Mouse (Mus musculus) lung, adult 2 months (tissue): Measurements from ENCODE around the gene Cacna2d1. TPM values are rescaled to one million over a fixed set of nuclear protein-coding genes. Genes with fewer than 3 reads are reported as not detected.

Source experiments
- DNase-seq: peaks from one replicate; pipeline ENCODE4 v3.0.0; 2022
- H3K4me1 ChIP-seq: fragments of 200-500 bp; 2 replicates; pipeline ENCODE4 v1.6.1; 2011; ENCODE audit warnings: low read length; ENCODE audit not compliant: control insufficient read depth, insufficient read depth
- H3K4me3 ChIP-seq: fragments of 200-500 bp; replicated peaks from 2 replicates; pipeline ENCODE3; 2011; ENCODE audit warnings: low read depth, mild to moderate bottlenecking, control low read depth, low read length; ENCODE audit errors: extremely low read depth
- CTCF ChIP-seq: fragments of 200-500 bp; IDR thresholded peaks from 2 replicates; pipeline ENCODE4 v1.5.1; 2011; ENCODE audit warnings: mild to moderate bottlenecking, low read length, control low read depth; ENCODE audit not compliant: insufficient read depth
- POLR2A ChIP-seq: fragments of 200-500 bp; IDR thresholded peaks from 2 replicates; pipeline ENCODE4 v1.6.1; 2011; ENCODE audit warnings: low read depth, mild to moderate bottlenecking, control low read depth, low read length, borderline replicate concordance; ENCODE audit errors: extremely low read depth
- WGBS: fragments of 180-500 bp; shearing (Covaris S2); methylation state at CpG from one replicate; pipeline ENCODE4 v1.1.7; 2018; 5-methylcytosine and 5-hydroxymethylcytosine counted together
- polyA plus RNA-seq: library from polyadenylated mRNA; depleted of rRNA; stranded (reverse); fragments of >200 nt; gene quantifications from 2 replicates; pipeline ENCODE4 v1.2.3, GENCODE M21; 2012

Gene Cacna2d1
- polyA plus RNA-seq, 1 experiment, result 5.5 TPM

GRCm38 (mm10) chr5:16121334-16121733, 186.8 kb downstream of the Cacna2d1 start:
- no peaks in the 10 kb centered on the region for H3K4me1 ChIP-seq
- no peak for DNase-seq
- 67% methylated on average over 11 of the region's 11 CpGs for WGBS
- no peak overlapping the region for H3K4me3 ChIP-seq
- TF ChIP-seq CTCF, result no peak
- TF ChIP-seq POLR2A, result no peak

DNA sequence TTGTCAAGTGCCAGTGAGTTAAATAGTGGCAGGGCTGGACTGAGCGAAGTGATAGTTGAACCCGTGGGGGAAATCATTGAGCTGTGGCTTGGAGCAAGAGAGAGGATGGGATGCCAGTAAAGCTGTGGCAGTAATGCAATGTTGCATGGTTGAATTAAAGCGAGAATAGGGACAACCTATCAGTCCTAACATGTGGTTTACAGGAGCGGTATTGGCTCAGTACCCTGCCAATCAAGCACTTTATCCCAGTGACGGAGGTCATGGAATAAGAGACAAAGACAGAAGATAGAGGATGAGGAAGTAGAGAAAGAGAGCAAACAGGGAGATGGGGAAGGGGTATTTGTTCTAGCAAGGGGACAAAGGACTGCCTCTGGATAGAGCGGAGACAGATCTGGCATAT, 187.6 kb downstream of the Cacna2d1 start:
- 80% methylated on average over 6 of the region's 6 CpGs for WGBS
- DNase-seq, result no peak
- no peak for TF ChIP-seq POLR2A
- TF ChIP-seq CTCF, result no peak
- Histone ChIP-seq H3K4me3 (no peak overlapping the region), H3K4me1 (no peaks in the 10 kb centered on the region)

DNA sequence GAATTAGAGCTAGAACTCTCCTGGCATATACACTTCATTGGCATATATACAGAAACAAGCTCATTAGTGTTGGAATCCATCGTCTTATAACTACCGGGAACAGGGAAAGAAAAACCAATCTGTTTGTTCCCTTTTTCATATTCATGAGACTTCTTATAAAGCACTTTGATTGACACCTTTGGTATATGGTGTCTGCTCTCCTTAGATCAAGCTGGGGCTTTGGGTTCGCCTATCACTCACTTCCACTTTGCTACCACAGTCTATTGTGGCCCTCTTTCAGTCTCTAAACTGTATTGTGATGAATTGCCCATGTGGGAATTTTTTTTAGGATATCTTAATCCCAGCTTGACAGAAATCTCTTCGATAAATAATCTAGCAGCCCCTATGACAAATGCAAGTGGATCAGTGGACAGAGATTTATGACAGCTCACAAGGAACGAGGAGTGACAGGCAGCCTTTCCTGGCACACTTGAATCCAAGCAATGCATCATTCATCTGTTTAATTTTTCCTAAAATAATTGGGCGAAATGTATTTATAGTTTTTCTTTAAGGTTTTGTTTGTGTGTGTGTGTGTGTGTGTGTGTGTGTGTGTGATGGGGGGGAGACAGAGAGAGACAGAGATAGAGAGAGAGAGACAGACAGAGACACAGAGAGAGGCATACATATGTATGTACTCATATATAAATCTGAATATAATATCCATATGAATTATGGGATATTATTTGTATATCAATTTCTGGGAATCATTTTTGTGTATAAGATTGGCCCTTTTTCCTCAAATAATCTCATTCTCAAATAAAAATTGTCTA, 200.0 kb downstream of the Cacna2d1 start:
- WGBS, result 74% methylated on average over 6 of the region's 6 CpGs
- DNase-seq, result no peak

GRCm38 (mm10) chr5:16135986-16136385, 201.5 kb downstream of the Cacna2d1 start:
- H3K4me1 ChIP-seq, result no peaks in the 10 kb centered on the region
- H3K4me3 ChIP-seq, result no peak overlapping the region
- WGBS, result 86% methylated on average over 3 of the region's 3 CpGs
- TF ChIP-seq CTCF, result no peak
- TF ChIP-seq POLR2A, result no peak
- no peak for DNase-seq

More for the DNA sequence above, 200.0 kb downstream of the Cacna2d1 start:
- TF ChIP-seq POLR2A (no peak), CTCF (no peak)
- no peaks in the 10 kb centered on the region for H3K4me1 ChIP-seq
- H3K4me3 ChIP-seq, result no peak overlapping the region

DNA sequence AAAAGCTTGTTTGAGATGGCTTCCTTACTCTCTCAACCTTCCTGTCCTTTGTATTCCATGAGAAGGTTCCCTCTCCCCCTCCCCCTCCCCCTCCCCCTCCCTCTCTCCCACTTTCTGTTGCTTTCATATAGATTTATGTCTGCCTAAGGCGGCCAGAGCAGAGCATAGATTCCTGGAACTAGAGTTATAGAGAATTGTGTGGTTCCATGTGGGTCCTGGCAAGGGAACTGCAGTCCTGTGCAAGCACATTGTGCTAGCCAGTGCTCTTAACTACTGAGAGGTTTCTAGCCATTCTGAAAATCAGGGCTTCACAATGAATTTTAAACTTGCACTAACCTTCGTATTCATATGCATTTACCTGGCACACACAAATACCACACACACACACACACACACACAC, 202.3 kb downstream of the Cacna2d1 start:
- H3K4me1 ChIP-seq, result no peaks in the 10 kb centered on the region
- WGBS, result 83% methylated on average over 2 of the region's 2 CpGs
- no peak overlapping the region for H3K4me3 ChIP-seq
- TF ChIP-seq POLR2A (no peak), CTCF (no peak)
- no peak for DNase-seq

DNA sequence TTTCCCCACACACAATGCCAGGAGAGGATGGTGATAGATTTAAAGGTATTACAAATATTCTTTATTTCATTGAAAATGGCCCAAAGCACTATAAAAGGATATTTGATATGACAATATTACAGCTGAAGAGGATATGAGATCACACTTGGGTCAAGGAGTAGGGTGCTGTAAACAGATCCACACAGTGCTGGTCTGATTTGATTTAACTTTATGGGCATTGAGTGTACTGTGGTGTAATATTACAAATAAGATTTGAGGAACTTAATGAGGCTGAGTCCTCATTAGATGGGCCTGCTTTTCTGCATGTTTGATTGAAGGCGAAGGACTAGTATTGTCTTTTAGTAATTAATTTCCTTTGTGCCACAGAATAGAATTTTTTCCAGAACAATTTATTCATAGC, 212.1 kb downstream of the Cacna2d1 start:
- Histone ChIP-seq H3K4me1 (no peaks in the 10 kb centered on the region), H3K4me3 (no peak overlapping the region)
- DNase-seq, result no peak
- 96% methylated on average over 1 of the region's 1 CpGs for WGBS
- TF ChIP-seq CTCF (no peak), POLR2A (no peak)

- no peak for DNase-seq
- TF ChIP-seq POLR2A (no peak), CTCF (no peak)
- WGBS, result 72% methylated on average over 6 of the region's 6 CpGs
- Histone ChIP-seq H3K4me1 (no peaks in the 10 kb centered on the region), H3K4me3 (no peak overlapping the region)
These were observed 221.1 kb downstream of the Cacna2d1 start for GRCm38 (mm10) chr5:16155375-16156284.

GRCm38 (mm10) chr5:16163270-16163669, 228.8 kb downstream of the Cacna2d1 start:
- no peak for DNase-seq
- no peak overlapping the region for H3K4me3 ChIP-seq
- no peaks in the 10 kb centered on the region for H3K4me1 ChIP-seq
- TF ChIP-seq CTCF, result no peak
- no peak for TF ChIP-seq POLR2A

DNA sequence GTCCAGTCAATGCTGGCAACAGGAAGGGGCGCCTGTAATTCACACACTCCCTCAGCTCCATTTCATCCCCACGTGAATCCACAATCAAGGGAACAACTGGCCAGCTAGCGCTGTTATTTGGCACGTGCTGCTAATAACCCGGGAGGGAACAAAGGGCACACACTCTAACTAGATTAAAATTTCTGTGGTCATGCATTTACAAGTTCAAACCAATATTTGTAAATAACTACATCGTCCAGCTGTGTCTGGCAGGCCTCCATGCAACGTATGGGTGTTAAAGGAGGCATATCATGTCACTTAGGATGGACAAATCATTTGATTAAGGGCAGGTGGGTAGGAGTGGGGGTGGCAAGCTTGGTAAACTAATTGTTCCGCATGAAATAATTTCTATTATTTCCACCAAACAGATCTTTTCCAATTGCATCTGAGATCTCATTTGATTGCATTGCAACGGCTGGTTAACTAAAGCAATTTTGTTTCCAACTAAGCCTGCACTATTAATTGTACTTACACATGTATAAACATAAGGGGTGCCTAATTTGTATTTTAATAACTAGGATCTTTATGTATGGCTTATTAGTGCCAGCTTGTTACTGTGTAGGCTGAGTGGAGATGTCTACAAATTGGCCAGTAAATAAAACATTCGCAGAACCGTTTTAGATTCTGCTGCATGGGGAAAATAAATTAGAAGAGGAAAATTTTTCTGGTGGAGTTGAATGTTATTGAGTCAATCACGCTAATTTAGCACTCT, 231.8 kb downstream of the Cacna2d1 start:
- Histone ChIP-seq H3K4me1 (no peaks in the 10 kb centered on the region), H3K4me3 (no peak overlapping the region)
- DNase-seq, result no peak
- TF ChIP-seq CTCF (no peak), POLR2A (no peak)
- 76% methylated on average over 12 of the region's 12 CpGs for WGBS
